Mouse (Mus musculus) midbrain, embryonic 11.5 days (tissue): ENCODE measurements around the gene Fabp2. TPM values are rescaled to one million over a fixed set of nuclear protein-coding genes. Genes with fewer than 3 reads are reported as not detected.

Experiments used
- ATAC-seq: fragments of 200-750 bp; cut with Nextera tagmentation; 2 replicates; pipeline ENCODE4 v1.8.0; 2017; ENCODE audit warnings: moderate TSS enrichment, moderate library complexity; ENCODE audit not compliant: low FRiP score
- DNase-seq: peaks from one replicate; pipeline ENCODE4 v3.0.0; 2015; ENCODE audit warnings: low spot score; ENCODE audit errors: missing footprints
- H3K27ac ChIP-seq: fragments of 300-500 bp; sonication (generic); 2 replicates; pipeline ENCODE4 v1.5.1; 2014; ENCODE audit warnings: low read depth, low read length
- H3K27me3 ChIP-seq: fragments of 300-500 bp; sonication (generic); 2 replicates; pipeline ENCODE4 v1.6.1; 2014; ENCODE audit warnings: mild to moderate bottlenecking, low read length, moderate library complexity, mixed read lengths; ENCODE audit not compliant: control insufficient read depth, insufficient read depth
- H3K36me3 ChIP-seq: fragments of 300-500 bp; sonication (generic); 2 replicates; pipeline ENCODE4 v1.6.1; 2014; ENCODE audit warnings: mild to moderate bottlenecking, low read length, moderate library complexity, mixed read lengths; ENCODE audit not compliant: control insufficient read depth, insufficient read depth
- H3K4me1 ChIP-seq: fragments of 300-500 bp; sonication (generic); 2 replicates; pipeline ENCODE4 v1.6.1; 2014; ENCODE audit warnings: low read length; ENCODE audit not compliant: control insufficient read depth, insufficient read depth
- H3K4me2 ChIP-seq: fragments of 300-500 bp; sonication (generic); 2 replicates; pipeline ENCODE4 v1.6.1; 2014; ENCODE audit warnings: mild to moderate bottlenecking, moderate library complexity
- H3K4me3 ChIP-seq: fragments of 300-500 bp; sonication (generic); 2 replicates; pipeline ENCODE4 v1.5.1; 2014; ENCODE audit warnings: low read depth, low read length
- H3K9ac ChIP-seq: fragments of 300-500 bp; sonication (generic); 2 replicates; pipeline ENCODE4 v1.6.1; 2014; ENCODE audit warnings: low read length
- H3K9me3 ChIP-seq: fragments of 300-500 bp; sonication (generic); 2 replicates; pipeline ENCODE4 v1.6.1; 2016; ENCODE audit warnings: low read length; ENCODE audit not compliant: control insufficient read depth
- WGBS: fragments of 180-500 bp; shearing (Covaris S2); extraction: QIAGEN DNeasy Blood & Tissue Kit; methylation state at CpG from one replicate; pipeline ENCODE4 v1.1.7; 2014; 5-methylcytosine and 5-hydroxymethylcytosine counted together
- polyA plus RNA-seq: library from polyadenylated mRNA; unstranded; fragments of >200 nt; fragmentation: Nextera tagmentation; extraction: Ambion mirVana; gene quantifications from 2 replicates; pipeline ENCODE4 v1.2.1, GENCODE M21; 2014

Gene Fabp2
- not detected in 2 replicates for polyA plus RNA-seq

GRCm38 (mm10) chr3:122894772-122895171, at the start of gene Fabp2:
Gene Fabp2, plus strand, starts transcription at chr3:122895072.
- H3K4me2 ChIP-seq, result no peak within 1 kb of the TSS
- WGBS, result 94% methylated on average over 3 of the region's 3 CpGs

DNA sequence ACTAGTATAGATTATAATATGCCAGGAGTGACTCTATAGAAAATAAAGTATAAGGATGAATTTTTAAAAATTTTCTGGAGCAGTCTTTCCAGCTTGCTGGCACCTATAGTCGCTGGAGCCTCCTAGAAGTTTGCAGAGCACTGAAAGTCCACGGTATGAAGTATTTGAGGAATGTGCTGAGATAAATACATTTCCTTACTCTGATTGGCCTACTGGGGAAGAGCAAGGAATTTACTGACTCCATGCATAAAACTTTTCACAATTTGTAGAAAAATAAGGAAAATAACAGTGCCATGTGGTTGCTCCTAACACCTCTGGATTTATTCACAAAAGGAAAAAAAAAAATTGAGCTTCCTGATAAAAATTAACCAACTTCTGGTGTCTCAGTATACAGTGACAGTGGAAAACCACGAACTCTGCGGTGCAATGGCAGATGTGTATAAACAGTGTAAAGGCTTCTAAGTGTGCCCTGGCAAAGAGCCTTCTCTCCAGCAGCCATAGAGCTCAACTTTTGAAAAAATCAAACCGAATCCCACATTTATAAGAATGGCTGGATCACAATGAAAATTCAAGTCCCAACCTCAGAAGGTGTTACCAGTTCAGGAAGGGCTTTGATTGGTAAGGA, 46.4 kb upstream of the Fabp2 start:
- Histone ChIP-seq H3K9me3 (no peaks in the 10 kb centered on the region; the same call in 1 of the 2 replicates), H3K36me3 (no peaks in the 10 kb centered on the region), H3K27ac (no peak overlapping the region), H3K9ac (no peak overlapping the region), H3K4me1 (no peaks in the 10 kb centered on the region), H3K4me2 (no peak overlapping the region), H3K27me3 (no peaks in the 10 kb centered on the region), H3K4me3 (no peak overlapping the region)
- DNase-seq, result no peak
- ATAC-seq, result no peak
- 86% methylated on average over 5 of the region's 5 CpGs for WGBS

More at GRCm38 (mm10) chr3:122894772-122895171, at the start of gene Fabp2:
- H3K36me3 ChIP-seq, result no peaks in the 10 kb centered on the region
- H3K9ac ChIP-seq, result no peak within 1 kb of the TSS
- no peak within 1 kb of the TSS for H3K4me3 ChIP-seq
- no peaks in the 10 kb centered on the region for H3K4me1 ChIP-seq
- H3K27ac ChIP-seq, result no peak within 1 kb of the TSS
- ATAC-seq, result no peak
- no peaks in the 10 kb centered on the region for H3K9me3 ChIP-seq
- no peaks in the 10 kb centered on the region for H3K27me3 ChIP-seq
- DNase-seq, result no peak

GRCm38 (mm10) chr3:122855149-122855548, 39.7 kb upstream of the Fabp2 start:
- WGBS, result 50% methylated on average over 11 of the region's 11 CpGs

GRCm38 (mm10) chr3:122859829-122860228, 35.0 kb upstream of the Fabp2 start:
- Histone ChIP-seq H3K4me2 (no peak overlapping the region), H3K4me3 (no peak overlapping the region), H3K9me3 (no peaks in the 10 kb centered on the region), H3K27me3 (no peaks in the 10 kb centered on the region), H3K4me1 (no peaks in the 10 kb centered on the region), H3K27ac (no peak overlapping the region), H3K9ac (no peak overlapping the region), H3K36me3 (no peaks in the 10 kb centered on the region)
- DNase-seq (no peak), ATAC-seq (no peak)
- 86% methylated on average over 2 of the region's 2 CpGs for WGBS

More at GRCm38 (mm10) chr3:122855149-122855548, 39.7 kb upstream of the Fabp2 start:
- Histone ChIP-seq H3K27ac (no peak overlapping the region), H3K36me3 (no peaks in the 10 kb centered on the region), H3K4me3 (no peak overlapping the region), H3K4me1 (no peaks in the 10 kb centered on the region), H3K4me2 (no peak overlapping the region), H3K9ac (no peak overlapping the region), H3K9me3 (no peaks in the 10 kb centered on the region), H3K27me3 (no peaks in the 10 kb centered on the region)
- DNase-seq, result peak; percentile 80
- no peak for ATAC-seq

DNA sequence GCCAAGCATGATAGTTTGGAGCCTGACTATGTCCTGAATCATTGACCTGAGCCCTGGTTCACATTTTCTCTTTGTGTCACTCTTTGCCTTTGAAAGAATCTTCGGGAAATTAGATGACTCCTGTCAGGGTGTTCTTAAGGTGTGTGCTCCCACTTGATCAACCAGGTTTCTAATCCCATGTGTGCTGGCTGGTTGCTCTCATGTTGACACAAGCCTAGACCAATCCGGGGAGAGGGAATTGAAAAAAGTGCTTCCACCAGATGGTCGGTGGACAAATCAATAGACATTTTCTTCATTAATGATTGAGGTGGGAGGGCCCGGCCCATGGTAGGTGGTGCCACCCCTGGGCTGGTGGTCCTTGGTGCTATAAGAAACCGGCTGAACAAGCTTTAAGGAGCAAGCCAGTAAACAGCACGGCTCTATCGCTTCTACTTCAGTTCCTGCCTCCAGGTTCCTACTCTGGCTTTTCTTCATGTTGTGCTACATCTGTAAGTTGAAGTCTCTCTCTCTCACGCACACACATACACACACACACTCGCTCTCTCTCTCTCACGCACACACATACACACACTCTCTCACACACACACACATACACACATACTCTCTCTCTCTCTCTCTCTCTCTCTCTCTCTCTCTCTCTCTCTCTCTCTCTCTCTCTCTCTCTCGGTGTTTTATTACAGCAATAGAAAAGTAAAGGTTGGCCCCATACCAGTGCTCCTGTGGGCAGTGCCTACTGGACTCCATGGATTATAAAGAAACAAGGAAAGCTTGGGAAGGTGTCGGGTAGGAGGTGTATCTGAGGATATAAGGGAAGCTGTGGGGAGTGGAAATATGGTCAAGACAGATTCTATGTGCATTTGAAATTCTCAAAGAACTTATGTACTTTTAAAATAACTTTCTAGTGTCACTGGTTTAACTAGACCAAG, 34.0 kb upstream of the Fabp2 start:
- Histone ChIP-seq H3K36me3 (no peaks in the 10 kb centered on the region), H3K4me1 (no peaks in the 10 kb centered on the region), H3K27ac (no peak overlapping the region), H3K4me2 (no peak overlapping the region), H3K4me3 (no peak overlapping the region), H3K9me3 (no peaks in the 10 kb centered on the region), H3K9ac (no peak overlapping the region), H3K27me3 (no peaks in the 10 kb centered on the region)
- peak; percentile 78 for DNase-seq
- ATAC-seq, result no peak
- WGBS, result 87% methylated on average over 12 of the region's 12 CpGs

DNA sequence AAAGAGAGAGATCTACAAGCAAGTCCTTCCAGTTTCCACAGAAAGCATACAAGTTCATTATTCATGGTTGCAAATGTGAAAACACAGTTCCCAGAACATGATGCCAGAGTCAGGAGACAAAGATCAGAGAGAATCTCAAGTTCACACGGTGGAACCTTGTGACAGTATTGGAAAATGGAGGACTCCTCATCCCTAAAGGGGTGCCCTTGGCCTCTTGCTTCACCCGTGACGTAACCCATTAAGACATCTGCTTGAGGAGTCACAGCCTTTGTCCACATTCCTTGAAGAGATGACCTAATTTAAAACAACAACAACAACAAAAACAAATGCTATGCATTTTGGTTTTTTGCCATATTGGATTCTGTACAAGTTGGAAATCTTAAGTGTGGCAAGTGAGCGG, 29.8 kb upstream of the Fabp2 start:
- Histone ChIP-seq H3K27ac (no peak overlapping the region), H3K36me3 (no peaks in the 10 kb centered on the region), H3K9ac (no peak overlapping the region), H3K4me3 (no peak overlapping the region), H3K27me3 (no peaks in the 10 kb centered on the region), H3K4me2 (no peak overlapping the region), H3K9me3 (no peaks in the 10 kb centered on the region), H3K4me1 (no peaks in the 10 kb centered on the region)
- DNase-seq, result no peak
- ATAC-seq, result no peak
- WGBS, result 85% methylated on average over 4 of the region's 4 CpGs

DNA sequence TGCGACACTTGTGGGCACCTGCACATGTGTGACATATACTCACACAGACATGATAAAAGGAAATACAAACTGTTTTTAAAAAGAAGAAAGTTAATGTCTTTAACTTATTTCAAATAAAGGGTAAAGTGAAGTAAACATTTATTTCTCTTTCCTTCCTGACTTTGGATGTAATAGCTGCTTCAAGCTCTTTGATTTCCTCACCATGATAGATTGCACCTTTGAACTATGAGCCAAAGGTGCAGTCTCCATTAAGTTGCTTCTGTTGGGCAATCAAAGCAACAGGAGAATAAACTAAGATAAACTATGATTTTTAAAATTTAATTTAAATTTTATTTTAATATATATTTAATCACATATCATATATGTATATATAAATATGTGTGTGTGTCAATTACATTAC, 26.6 kb upstream of the Fabp2 start:
- ATAC-seq, result no peak
- WGBS, result 95% methylated on average over 1 of the region's 1 CpGs

DNA sequence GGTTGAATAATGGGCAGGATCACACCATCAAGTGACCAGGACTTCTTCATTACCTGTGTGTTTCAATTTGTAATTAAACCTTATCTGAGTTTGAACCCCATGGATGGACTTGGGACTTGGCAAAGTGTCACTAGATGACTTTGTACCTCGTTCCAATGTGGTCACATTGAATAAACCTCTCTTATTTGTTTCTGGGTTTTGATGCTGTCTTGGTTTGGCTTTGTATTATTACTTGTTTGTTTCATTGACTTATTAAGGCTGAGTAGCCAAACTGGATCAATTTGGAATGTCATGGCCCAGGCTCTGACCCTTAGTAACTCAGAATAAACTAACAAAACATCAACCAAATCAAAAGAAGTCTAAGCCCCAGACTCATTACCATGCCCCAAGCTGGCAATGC, 23.3 kb upstream of the Fabp2 start:
- H3K4me1 ChIP-seq, result no peaks in the 10 kb centered on the region
- H3K27me3 ChIP-seq, result no peaks in the 10 kb centered on the region
- DNase-seq, result no peak
- ATAC-seq, result no peak
- H3K9ac ChIP-seq, result no peak overlapping the region
- no peaks in the 10 kb centered on the region for H3K36me3 ChIP-seq
- H3K4me3 ChIP-seq, result no peak overlapping the region
- 76% methylated on average over 1 of the region's 1 CpGs for WGBS
- no peaks in the 10 kb centered on the region for H3K9me3 ChIP-seq
- H3K27ac ChIP-seq, result no peak overlapping the region
- H3K4me2 ChIP-seq, result no peak overlapping the region

More for the DNA sequence above, 26.6 kb upstream of the Fabp2 start:
- H3K36me3 ChIP-seq, result no peaks in the 10 kb centered on the region
- no peak for DNase-seq
- no peak overlapping the region for H3K9ac ChIP-seq
- H3K27me3 ChIP-seq, result no peaks in the 10 kb centered on the region
- no peak overlapping the region for H3K27ac ChIP-seq
- H3K9me3 ChIP-seq, result no peaks in the 10 kb centered on the region
- H3K4me2 ChIP-seq, result no peak overlapping the region
- no peaks in the 10 kb centered on the region for H3K4me1 ChIP-seq
- H3K4me3 ChIP-seq, result no peak overlapping the region

DNA sequence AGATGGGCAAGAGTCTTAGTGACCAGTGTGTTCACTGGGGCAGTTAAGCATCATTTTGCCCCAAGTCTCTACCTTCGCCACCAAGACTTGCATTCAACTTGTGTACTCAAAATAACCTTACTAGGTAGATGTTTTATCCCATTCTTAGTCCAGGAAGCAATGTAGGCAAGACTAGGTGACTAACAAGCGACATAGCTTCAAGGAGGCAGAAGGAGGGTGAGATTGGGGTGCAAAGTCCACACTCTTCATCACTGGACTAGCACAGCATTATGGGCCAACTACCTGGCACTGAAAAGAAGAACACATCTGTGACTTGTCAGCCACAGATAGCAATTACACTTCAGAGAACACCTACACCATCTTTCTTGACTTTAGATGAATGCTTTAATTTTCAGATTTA, 18.0 kb upstream of the Fabp2 start:
- Histone ChIP-seq H3K4me1 (no peaks in the 10 kb centered on the region), H3K4me3 (no peak overlapping the region), H3K27me3 (no peaks in the 10 kb centered on the region), H3K9me3 (no peaks in the 10 kb centered on the region), H3K4me2 (no peak overlapping the region), H3K36me3 (no peaks in the 10 kb centered on the region), H3K9ac (no peak overlapping the region), H3K27ac (no peak overlapping the region)
- ATAC-seq (no peak), DNase-seq (no peak)
- 85% methylated on average over 2 of the region's 2 CpGs for WGBS
